Mouse (Mus musculus) spleen, postnatal 10 days (tissue): ENCODE results near the gene Notch1.
A peak's percentile ranks its signal among the peaks of the same experiment; 100 is the strongest.

Source experiments
- DNase-seq, 2 experiments: peaks; one replicate each; pipeline ENCODE4 v3.0.0; 2021 to 2022; ENCODE audit warnings: low spot score in 2 of 2

The Notch1 gene

DNA sequence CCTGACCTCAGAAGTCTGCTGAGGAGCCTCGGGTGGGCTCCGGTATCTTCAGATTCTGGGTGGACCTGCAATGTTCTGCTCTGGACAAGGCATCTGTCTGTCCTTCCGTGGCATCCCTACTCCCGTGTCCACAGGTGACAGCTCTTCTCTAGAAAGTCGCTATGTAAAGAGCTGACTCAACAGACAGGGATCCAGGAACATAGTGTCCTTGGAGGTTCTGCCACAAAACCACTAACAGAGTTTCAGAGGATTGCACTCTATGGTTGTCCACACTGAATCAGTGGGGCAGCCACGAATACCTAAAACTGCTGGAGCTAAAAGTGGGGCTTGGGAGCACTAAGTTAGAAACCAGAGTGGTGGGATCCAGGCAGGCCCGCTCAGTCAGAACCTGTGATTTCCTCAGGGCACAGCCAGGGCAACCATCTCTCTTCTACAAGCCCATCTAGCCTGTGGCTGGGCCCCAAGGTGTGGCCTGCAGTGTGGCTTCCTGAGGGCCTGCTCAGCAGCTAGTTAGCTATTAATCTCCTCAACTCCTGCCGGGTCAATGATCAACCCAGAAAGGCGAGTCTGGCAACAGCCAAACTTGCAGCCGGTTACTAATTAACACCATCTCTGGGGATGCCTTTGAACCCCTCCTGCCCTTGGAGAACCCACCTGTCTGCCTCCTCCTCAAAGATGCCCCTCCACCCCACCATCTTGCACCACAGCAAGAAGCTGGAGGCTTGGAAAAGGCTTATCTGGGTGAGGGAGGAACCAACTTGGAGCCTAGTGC is 34.6 kb downstream of the Notch1 start:
- DNase-seq: no peak

- DNase-seq: no peak
Observed at GRCm38 (mm10) chr2:26480911-26481310, 35.6 kb downstream of the Notch1 start.

GRCm38 (mm10) chr2:26478685-26479205 is 37.7 kb downstream of the Notch1 start:
- no peak for DNase-seq

GRCm38 (mm10) chr2:26477911-26478310 is 38.6 kb downstream of the Notch1 start:
- no peak for DNase-seq

- no peak for DNase-seq
Observed at GRCm38 (mm10) chr2:26475505-26476430, 40.7 kb downstream of the Notch1 start.

DNA sequence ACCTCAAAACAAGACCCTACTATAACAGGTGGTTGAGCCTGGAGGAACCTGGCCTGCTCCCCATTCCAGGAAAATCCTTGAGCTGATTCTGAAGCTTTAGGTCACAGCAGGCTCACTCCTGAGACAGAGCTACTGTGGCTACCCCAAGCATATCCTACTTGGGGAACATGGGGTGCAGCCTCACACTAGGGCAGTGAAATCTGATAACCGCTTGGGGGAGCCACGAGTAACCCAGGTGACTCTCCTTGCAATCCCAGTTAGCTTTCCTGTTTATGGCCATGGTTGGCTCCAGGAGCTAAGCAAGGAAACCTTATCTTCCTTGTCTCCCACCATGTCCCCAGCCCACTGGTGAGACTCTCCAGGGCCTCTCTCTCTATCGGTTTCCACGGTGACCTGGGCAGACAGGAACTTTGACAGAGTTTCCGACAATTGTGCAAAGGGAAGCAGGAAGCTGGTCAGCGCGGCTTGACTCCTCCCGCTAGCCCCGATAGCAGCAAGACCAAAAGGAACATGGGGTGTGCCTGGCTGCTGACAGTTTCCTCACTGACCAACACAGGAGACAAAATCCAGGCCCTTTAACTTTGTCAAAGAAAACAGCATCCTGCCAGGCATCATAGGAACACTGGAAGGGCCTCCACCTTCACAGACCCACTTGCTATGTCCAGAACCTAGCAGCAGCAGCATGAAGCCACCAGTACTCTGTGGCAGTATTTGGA is 41.5 kb downstream of the Notch1 start:
- peak in 1 of 2 experiments; percentile 32 for DNase-seq

GRCm38 (mm10) chr2:26472312-26473090 is 44.0 kb downstream of the Notch1 start:
- DNase-seq: no peak

DNA sequence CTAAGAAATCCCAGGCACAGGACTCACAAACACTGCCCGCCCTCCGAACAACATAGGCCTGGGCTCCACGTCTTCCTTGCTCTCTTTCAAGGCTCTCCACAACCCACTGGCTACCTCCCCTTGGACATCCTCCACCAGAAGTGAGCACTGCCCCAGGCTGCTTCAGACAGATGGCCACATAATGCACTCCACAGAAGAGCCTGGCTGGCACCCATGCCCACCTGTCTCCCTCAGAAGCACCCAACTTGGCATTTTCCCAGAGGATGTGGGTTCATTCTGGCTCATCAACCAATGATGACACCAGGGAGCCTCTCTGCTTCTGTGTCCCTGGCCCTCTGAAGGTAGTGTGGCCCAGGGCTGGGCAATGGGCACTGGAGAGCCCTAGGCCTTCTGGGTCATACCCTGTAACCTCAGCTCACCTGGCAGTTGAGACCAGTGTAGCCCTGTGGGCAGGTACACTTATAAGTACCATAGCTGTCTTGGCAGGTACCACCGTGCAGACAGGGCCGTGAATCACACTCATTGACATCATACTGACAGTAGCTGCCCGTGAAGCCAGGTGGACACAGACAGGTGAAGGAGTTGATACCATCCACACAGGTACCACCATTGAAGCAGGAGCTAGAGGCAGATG is 44.7 kb downstream of the Notch1 start:
- no peak for DNase-seq

GRCm38 (mm10) chr2:26470967-26471366 is 45.5 kb downstream of the Notch1 start:
- no peak for DNase-seq

DNA sequence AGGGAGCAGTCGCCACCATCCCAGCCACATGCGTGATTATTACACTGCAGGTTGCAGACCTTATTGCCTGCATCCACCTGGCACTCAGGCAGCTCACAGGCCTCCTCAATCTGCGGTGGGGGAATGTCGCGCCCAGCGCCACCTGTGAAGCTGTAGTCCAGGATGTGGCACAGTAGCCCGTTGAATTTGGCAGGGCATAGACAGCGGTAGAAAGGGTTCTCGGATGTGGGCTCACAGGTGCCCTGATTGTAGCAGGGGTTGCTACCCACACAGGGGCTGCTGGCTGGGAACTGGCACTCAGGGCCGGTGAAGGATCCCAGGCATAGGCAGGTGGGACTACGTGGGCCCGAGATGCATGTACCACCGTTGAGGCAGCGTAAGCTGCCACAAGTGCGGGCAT is 48.1 kb downstream of the Notch1 start:
- DNase-seq: no peak

GRCm38 (mm10) chr2:26463412-26463811 is 53.1 kb downstream of the Notch1 start:
- DNase-seq: no peak

GRCm38 (mm10) chr2:26462980-26463379 is 53.5 kb downstream of the Notch1 start:
- no peak for DNase-seq

GRCm38 (mm10) chr2:26461667-26462066 is 54.8 kb downstream of the Notch1 start:
- DNase-seq: no peak

DNA sequence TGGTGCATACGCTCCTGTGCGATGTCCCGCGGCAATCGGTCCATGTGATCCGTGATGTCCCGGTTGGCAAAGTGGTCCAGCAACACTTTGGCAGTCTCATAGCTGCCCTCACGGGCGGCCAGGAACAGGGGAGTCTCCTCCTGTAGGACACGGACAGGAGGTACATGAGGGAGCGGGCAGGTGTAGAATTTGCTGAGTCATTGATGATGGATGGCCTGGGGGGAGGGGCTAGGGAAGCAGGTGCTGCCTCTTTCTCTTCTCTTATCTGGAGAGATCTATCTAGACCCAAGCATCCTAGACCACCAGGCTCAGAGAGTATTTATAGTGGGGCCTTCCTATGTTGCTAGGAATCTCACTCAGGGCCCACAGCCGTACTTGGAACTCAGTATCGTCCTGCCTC is 55.6 kb downstream of the Notch1 start:
- no peak for DNase-seq

DNA sequence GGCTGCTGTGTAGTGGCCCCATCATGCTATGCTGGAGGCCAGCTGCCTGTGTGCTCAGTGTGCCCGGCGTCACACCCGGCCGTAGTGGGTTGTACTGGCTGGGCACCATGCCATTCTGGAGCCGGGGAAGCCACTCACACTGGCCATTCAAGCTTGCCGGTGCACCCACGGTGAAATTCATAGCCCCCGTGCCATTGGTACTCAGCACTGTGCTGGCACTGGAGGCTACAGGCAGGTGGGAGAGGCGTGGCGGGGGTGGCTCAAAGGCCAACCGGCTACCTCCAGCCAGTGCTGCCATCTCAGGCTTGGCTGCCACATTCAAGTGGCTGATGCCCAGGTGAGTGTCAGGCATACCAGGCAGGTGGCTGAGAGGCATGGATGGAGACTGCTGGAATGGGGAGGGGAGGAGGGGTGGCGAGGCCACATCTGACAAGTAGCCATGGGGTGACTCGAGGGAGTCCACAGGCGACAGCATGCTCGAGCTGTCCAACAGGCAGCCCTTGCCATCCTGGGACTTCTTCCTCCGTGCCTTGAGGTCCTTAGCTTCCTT is 56.3 kb downstream of the Notch1 start:
- no peak for DNase-seq

GRCm38 (mm10) chr2:26459478-26459877 is 57.0 kb downstream of the Notch1 start:
- no peak for DNase-seq

DNA sequence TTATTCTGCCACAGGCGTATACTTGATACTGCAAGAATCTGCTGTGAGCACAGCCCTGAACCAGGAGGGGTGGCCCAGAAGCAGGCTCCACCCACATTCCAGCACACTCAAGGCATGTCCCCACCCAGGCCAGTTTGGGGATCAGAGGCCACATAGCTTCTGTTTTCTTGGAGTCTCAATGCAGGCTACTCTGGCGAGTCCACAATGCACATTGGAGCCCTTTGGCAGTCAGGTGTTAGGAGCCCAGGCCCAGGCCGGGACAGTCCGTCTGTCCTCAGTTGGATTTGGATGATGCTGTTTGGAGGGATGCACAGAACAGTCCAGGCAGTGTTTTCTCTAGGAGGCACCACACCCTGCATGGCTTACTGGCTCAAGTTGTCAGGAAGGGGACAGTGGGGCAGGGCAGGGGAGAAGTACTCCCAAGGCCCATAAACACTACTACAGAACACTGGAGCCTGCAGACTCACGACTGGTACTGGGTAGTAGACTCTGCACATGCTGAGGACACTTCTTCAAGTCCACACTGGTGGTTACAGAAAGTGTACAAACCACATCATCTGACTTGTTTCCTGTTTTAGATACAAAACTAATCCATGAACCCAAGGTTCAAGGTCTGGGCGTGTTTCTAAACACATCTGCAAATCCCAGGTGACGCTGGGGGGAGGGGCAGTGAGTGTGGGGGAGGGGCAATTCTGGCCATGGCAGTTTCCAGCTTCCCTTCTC is 57.9 kb downstream of the Notch1 start:
- no peak for DNase-seq

DNA sequence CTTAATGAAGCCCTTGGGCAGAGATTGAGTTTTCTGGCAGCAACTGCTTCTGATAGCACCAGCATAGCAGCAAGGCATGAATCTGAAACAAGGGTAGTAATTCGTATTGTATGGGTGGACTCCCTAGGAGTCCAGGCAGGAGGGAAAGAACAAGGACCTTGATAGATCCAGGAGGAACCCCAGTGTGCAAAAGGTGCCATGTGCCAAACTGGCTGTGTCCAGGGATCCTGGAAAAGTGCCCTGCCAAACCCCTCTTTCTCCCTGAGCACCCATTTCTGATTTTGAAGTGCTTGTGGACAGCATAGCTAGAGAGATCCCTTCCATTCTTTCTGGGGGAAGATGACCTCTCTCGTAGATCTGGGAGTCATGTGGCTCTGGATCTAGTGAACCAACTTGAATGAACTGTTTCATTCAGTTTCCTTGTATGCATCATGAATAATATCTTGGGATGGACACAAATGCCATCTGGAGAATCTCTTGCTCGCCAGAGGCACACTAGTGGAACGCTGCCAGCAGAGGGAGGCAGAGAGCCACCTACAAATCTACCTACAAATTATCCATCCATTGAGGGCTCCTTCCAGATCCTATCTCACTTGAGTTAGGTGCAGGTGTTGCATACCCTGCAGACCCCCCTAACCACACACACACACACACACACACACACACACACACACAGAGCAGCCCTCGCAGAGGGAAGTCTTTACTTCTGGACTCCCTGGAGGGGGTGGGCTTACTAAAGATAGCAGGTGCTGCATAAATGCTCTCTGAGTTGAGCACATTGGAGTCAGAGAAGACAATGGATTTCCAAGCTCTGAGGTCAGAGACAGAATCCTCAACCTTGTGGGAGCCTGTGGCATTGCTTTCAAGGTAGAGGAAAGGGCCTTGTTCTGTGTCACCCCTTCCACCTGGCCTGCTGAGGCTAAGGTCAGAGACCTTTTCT is 67.1 kb downstream of the Notch1 start:
- peak; percentile 60 to 80 for DNase-seq

- DNase-seq: no peak
Observed at GRCm38 (mm10) chr2:26447451-26447850, 69.0 kb downstream of the Notch1 start.
